Mouse (Mus musculus) T-cell, adult 2 months (primary cell): Measurements from ENCODE around the gene Gad2.
"Not testable (repeated sequence)": the region's sequence is repeated elsewhere in the genome, so short reads cannot be mapped to it uniquely, and the experiment has no call there.

Source experiments
- DNase-seq: peaks from one replicate; pipeline ENCODE4 v3.0.0; 2022; ENCODE audit warnings: low spot score

The Gad2 gene

GRCm38 (mm10) chr2:22621828-22622731 is at the start of gene Gad2:
TSS of gene Gad2 (plus strand) at chr2:22622205.
- peak; percentile 24 for DNase-seq

- not testable (repeated sequence) for DNase-seq
Measured at GRCm38 (mm10) chr2:22587469-22588169, 34.4 kb upstream of the Gad2 start.

GRCm38 (mm10) chr2:22588170-22588541 is 33.8 kb upstream of the Gad2 start:
- DNase-seq = not testable (repeated sequence)

GRCm38 (mm10) chr2:22588673-22589381 is 33.2 kb upstream of the Gad2 start:
- not testable (repeated sequence) for DNase-seq

- not testable (repeated sequence) for DNase-seq
Measured at GRCm38 (mm10) chr2:22589382-22590205, 32.4 kb upstream of the Gad2 start.

GRCm38 (mm10) chr2:22590206-22590490 is 31.9 kb upstream of the Gad2 start:
- no peak for DNase-seq

- DNase-seq = no peak
Measured at GRCm38 (mm10) chr2:22617951-22618350, 4.1 kb upstream of the Gad2 start.

- no peak for DNase-seq
Measured at GRCm38 (mm10) chr2:22619416-22619815, 2.6 kb upstream of the Gad2 start.

GRCm38 (mm10) chr2:22620030-22620429 is 2.0 kb upstream of the Gad2 start:
- DNase-seq = no peak

- no peak for DNase-seq
Measured at GRCm38 (mm10) chr2:22620534-22620933, 1.5 kb upstream of the Gad2 start.

- DNase-seq = no peak
Measured at GRCm38 (mm10) chr2:22620978-22621827, 802 bp upstream of the Gad2 start.

GRCm38 (mm10) chr2:22623111-22624070 is 1.4 kb downstream of the Gad2 start:
- DNase-seq = no peak

GRCm38 (mm10) chr2:22624188-22624975 is 2.4 kb downstream of the Gad2 start:
- DNase-seq = no peak

- DNase-seq = no peak
Measured at GRCm38 (mm10) chr2:22625096-22625960, 3.3 kb downstream of the Gad2 start.

- DNase-seq = no peak
Measured at GRCm38 (mm10) chr2:22627147-22627666, 5.2 kb downstream of the Gad2 start.

- no peak for DNase-seq
Measured at GRCm38 (mm10) chr2:22627819-22628432, 5.9 kb downstream of the Gad2 start.

- peak; percentile 25 for DNase-seq
Measured at GRCm38 (mm10) chr2:22634766-22635165, 12.8 kb downstream of the Gad2 start.
